Mouse (Mus musculus) retina, postnatal 1 day (tissue): ENCODE measurements at regions not wholly inside any gene's neighbourhood (a gene's known extent, or its start where the extent isn't known, plus 50 kb on each side); places are given as distances from the start of the nearest gene placed in this dataset.

Experiments
- DNase-seq: peaks from one replicate; pipeline ENCODE4 v3.0.0-alpha.2; 2012

DNA sequence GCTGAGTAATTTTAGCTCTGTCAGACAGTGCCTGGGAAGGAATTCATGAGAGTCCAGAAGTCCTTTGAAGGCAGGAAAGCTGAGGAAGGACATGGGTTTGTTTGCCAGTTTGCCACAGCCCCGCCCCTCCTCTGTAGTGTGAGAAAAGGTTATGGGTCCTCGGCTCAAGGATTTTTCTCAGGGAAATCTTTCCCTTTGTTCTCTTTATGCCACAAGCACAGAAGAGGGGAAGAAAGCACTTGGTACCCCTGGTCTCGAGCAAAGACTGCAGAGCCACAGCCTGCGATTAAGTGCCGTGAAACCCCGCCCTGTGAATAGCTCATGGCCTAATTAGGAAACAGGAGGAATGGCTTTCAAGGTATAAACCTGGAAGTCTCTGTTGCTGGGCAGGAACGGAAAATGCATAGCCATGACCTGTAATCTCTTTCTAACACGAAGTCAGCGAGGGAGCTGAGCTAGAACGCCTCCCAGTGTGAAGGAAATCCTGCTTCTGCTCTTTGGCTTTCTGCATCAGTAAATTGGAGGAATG lies 166.1 kb upstream of the Tars start:
- DNase-seq, result peak; percentile 15

DNA sequence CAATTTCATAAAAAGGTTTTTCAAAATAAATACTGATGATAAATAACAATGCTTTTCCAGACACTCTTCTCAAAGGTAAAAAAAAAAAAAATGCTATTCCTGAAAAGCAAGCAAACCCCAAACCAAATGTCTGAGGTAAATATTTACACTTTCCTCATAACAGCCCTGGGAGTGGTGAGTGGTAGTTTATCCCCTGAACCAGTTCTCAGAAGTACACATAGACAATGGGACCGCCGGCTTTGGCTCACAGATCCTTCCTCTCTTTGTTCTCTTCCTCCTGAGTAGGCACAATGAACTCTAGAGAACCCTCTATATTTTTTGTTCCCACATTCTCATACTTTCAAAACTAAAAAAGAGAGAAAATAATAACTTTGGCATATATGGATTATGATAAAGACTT lies 153.1 kb upstream of the Tars start:
- DNase-seq, result no peak

DNA sequence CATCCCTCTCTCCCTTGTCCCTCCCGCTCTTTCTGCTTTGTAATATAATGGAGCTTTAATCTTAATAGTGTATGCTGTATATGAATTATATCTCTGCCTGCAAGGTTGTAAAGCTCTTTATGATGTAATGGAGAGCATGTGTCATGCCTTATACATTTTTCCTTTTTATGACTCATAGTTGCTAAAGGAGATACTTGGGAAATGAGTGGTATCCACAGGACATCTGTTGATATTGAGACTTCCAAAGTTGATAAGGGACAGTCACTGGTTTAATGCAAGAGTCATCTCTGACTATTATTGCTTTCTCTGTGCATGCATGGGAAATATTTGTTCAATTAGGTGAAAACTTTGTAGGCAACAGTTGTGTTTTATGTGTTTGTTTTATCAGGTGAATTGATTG lies 152.6 kb upstream of the Tars start:
- no peak for DNase-seq

DNA sequence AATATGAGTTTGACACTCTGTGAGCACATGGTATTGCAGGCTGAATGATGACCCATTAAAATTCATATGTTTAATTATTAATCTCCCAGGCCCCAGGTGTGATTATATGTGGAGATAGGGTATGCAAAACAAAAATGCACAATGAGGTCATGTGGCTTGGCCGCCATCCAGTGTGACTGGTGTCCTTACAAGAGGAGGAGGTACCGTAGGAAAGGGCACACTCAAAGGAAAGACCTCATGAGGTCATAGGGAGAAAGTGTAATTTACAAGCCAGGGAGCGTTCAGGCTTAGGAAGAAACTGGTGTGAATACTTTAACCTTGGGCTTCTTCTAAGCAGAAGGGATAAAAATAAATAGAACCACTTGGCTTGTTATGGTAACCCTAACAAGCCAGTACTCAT lies 140.0 kb upstream of the Tars start:
- no peak for DNase-seq

DNA sequence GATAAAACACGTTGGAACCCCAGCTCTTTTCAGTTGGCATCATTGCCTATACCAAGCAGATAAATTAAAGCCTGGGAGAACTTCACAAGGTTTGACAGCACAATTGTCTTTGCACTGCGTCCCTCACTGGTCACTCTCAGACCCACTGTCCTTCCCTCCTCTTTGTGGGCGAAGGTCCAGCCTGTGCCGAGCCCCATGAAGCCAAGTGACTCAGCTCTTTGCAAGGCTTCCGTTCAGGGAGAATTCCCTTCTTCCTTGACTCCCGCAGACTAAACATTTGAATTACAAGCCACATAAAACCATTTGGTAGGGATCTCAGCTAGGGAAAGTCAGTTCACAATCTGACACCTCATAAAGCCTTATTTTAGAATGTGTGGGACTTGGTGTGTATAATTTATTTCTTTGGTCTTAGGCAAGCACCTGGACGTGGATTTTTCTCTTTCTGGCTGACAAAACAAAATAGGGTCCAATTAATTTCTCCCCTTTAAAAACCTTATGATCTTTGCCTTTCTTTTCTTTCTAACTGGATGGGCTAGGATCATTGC lies 136.7 kb upstream of the Tars start:
- no peak for DNase-seq

DNA sequence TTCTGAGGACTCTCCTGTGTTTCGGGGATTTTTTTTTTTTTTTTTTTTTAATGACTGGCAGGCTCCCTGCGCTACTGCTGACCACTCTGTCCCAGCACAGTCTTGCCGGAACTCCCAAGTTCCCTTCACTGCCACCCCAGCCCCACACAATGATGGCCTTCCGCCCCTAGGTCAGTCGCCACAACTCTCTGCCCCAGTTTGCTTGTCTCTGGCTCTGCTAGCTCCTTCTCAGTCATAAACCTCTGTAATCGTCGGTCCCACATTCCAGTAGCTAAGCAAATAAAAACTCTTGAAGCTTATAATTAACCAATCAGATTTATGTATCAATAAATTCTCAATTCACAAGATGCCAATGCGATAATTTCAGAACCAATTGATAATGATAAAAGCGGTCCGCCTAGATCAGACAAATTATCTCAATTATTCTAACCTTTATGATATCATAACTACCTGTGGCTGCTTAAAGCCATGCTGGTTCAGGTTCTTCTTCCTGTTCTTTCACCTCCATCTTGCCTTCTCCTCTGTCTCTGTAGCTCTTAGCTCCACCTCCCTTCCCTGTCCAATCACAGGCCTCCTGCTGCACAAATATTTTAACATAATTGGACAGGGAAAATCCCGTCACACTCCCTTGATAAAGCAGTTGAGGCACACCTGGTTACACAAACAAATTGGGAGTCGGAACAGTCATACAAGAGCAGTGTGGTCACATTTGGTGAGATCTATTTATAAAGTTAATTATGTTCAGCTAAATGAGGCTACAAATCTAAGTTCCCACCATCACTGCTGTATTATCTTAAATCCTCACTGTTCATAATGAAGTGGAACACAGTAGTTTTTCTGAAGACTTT lies 135.2 kb upstream of the Tars start:
- DNase-seq, result no peak

DNA sequence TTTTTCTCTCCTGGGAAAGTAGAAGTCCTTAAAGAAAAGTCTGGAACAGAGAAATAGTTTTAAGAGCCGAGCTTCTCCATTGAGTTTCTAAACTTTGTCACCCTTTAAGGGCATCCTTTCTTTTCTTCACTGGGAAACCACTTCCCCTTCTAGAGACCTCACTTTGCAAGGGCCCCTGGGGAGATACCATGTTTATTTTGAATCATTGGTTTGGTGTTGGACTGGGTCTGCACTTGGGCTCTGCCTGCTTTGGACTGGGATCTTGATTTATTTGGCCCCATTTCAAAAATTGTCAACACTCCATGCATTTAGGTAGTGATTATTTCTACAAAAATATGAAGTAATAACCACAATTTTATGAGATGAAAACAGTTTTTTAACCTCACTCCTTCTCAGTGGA lies 134.2 kb upstream of the Tars start:
- no peak for DNase-seq

DNA sequence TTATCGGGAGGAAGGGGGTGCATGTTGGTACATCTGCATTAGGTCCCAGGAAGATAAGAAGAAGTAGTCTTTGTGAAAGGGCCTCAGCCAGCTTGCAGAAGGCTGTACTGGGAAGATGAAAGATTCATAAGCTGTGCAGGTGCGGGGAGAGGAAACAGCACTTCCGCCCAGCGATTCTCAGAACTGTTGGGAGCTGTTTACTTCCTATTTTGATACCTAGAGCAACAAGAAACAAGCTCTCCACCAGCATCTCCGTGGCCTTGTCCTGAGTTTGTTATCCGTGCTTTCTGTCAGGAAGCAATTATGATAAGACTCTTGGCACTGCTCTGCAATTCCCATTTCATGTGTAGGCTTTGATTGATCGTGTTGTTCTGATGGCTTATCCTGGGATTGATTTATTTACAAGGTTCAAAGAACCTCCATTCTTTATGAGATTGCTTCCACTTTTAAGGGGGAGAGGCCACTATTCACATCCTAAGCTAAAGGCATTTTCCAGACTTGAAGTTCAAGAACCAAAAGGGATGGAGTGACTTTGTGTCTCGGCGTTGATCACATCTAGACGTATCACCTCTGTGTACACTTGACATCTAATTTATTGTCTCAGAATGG lies 133.6 kb upstream of the Tars start:
- DNase-seq, result no peak

DNA sequence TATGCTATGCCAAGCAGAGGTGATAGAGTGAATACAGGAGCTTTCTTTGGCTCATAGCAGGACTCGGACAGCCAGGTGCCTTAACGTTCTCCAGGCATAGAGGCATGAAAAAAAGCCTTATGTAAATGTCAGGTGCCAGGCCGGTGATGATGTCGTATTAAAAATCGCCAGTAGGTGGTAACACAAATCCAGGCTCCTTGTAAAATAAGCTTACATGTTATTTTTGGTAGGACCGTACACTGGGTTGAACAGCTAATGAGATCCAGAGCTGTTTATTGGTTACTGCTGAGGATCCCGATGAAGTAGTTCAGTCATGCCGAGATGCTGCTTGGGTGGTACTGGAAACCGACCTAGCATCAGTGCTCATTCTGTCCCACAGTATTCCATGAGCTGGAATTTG lies 133.1 kb upstream of the Tars start:
- DNase-seq, result no peak

DNA sequence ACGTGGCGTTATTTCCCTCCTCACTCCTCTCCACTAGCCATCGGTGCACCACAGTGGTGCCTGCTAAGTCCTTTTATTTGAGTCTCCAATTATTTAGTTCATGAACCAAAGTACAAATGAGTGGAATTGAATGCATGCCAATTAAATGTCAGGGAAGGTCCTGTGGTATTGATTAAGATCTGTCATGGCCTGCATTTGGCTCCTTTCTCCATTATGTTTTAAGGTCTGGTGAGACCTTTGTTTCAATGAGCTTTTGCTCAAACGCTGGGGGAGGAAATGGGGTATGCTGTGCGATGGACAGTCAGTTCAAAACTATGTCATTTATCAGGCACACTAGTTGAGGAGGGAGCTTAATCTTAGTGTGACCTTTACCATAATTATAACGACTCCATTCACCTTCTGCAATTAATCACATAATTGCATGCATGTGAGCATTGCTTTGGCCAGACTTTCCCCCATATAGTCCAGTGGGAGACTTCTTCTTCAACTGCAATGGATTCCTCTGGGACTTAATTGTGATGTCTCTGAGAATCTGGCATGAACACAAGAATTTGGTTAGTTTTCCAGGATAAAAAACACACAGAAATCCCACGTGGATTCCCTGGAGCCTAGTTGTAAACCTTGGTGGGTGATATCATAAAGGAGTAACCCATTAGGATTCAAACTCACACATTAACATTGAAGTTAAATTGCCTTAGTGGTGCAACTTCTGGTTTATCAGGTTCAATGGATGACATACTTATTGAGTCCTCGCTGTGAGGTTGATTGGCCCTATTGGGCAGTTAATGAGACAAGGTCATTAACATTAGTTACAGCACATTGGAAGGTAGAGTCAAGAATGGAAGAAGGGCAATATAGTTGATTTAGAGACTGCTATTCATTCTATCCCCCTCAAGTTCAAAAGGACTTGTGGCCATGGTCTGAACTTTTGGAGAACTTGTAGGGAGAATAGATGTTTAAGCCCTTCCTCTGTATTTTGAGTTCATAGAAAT lies 130.7 kb upstream of the Tars start:
- DNase-seq, result peak; percentile 9

DNA sequence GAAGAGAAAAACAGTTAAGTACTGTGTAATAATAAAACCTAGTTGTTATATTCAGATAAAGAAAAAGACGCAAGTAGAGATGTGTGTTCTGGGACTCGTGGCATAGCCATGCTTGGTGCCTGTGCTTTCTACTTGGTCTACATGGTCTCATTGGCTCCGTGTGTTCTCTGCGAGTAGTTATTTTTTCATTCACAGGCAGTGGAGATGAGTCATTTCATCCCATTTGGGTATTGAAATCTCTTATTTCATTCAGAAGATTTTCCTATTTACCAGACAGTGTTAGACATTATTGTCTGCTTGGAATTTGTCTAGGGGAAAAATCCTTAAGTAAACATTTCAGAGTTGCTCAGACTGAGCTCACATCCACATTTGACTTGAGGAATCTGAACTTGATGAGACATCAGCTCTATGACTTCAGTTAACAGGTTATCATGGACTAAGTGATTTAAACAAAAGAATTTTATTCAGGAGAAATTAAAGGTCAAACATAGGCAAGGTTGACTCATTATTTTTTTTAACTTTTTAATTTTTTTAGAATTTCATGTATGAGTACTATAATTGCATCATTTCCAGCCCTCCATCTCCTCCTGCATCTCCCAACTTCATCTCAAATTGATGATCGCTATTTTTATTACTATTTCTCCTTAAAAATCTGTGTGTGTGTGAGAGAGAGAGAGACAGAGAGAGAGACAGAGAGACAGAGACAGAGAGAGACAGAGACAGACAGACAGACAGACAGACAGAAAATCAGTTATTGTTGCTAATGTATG lies 125.1 kb upstream of the Tars start:
- no peak for DNase-seq

DNA sequence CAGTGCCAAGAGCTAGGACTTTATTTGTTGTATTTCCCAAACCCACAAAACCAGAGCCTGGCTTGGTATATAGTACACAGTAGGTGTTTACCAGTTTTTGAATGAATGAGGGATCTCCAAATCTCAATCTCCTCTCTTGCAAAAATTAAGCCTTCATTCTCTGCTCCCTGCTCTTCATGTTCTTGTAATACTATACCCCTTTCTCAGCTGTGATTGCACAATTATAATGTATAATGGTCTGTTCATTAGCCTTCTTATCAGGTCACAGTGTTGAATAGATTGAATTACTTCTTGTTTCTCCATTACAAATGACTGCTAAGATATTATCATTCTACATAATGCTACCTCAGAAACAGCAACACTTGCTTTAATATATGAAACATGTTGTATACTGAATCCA lies 119.1 kb upstream of the Tars start:
- DNase-seq, result no peak

DNA sequence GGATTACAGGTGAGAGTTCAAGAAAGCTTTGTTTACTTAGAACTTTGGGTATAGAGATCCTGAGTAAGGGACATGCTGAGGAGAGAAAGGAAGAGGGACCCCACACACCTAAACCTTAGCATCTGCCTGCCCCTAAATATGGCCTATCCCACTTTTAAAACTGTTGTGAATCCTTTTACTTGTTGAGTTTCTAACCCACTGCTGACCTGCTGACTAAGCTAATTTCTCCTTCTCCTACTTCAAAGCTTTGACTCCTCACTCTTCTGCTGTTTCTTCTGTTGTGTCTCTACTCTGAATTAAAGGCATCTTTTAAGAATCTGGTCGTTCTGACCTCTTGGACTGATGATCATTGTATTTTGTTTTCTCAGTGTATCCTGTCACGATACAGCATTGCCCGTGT lies 118.4 kb upstream of the Tars start:
- no peak for DNase-seq

DNA sequence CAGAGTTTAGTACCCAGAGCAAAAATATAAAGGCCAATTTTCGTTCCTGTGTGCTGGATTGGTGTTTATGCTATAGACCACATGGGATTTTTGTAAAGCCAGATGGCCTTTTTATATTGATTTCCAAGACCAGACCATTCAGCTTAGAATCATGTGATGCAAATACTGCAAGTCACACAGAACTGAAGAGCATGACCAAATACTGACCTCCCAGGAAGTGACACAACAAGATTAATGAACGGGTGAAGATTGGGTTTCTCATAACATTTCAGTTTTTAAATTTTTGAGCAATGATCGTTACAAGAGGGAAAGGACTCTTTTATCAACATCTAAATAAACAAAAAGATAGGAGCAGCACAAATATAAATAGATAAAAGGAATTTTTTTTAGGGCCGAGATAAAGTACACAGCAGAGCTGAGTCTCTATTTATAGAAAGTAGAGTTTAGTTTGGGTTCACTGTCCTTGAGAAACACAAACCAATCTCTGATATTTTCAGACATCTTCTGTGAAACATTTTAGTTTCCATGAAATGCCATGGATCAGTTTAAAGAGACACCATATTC lies 105.7 kb upstream of the Tars start:
- no peak for DNase-seq

DNA sequence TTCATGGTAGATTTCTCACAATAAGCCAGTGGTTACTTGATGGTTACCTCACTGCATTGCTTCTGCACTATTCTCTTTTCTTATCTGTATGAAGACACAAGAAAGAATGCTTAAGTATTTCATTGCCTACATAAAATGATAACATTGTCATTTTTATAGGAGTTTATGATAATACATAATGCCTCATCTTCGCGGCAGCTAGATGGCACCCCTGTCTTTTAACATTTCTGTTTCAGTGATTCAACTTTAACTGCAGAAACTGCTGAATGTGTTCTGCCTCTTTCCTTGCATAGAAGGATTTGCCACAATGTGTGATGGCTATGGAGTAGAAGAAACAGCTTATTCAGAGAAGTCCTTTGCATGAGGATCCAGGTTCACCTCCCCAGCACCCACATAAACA lies 97.0 kb upstream of the Tars start:
- DNase-seq, result no peak

DNA sequence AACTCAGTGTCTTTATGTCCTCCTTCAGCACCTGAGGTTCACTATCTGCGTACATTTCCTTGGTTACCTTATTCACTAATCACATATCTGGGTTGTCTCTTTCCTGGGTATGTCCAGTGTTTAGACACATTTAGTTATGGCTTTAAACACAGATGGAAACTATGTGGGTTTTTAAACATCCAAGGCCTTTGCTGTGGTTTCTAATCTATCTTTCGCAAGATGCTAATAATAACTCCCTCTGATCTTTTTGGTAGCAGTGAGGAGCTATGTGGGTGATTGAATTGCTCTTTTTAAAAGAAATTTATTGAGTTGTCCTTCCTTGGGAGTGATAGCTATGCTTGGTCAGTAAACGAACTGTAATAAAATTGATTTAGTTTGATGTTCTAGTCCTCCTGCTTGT lies 89.7 kb upstream of the Tars start:
- DNase-seq, result no peak

DNA sequence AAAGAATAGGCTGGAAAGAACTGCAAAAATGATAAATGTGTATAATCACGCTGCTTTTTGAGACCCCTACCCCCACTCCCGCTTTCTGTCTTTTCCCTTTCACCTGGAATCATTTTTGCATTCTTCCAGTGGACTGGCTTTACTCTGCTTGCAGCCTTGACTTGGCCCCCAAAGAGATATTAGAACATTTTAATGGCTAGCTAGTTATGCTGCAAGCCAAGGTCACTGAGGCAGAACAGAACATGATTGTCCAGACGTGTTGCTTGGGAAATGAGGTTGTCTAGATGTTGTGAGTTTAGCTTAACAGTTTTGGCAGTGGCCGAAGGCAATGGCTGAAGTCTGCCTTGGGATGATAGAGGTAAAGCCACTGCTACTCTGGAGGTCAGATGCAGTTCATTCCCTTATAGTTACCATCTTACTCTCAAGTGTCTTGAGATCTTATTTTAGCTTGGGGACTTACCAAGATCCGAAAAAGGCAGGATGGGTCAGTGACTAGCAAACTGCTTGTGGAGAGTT lies 87.9 kb upstream of the Tars start:
- DNase-seq, result no peak

DNA sequence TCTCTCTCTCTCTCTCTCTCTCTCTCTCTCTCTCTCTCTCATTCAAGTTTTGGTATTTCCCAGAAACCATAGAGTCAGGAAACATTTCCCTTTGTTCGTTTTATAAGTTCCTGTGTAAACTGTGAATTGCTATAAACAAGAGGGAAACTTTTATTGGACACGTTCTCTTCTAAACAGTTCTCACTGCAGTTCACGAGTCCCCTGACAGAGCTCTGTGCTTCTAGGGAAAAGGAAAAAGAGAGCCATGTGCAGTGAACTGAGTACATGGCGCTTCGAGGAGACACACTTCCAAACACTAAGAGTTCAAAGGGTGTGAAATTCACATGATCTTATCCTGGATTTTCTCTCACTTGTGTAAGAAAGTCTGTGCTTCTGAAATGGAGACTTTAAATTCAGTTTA lies 84.5 kb upstream of the Tars start:
- DNase-seq, result no peak

DNA sequence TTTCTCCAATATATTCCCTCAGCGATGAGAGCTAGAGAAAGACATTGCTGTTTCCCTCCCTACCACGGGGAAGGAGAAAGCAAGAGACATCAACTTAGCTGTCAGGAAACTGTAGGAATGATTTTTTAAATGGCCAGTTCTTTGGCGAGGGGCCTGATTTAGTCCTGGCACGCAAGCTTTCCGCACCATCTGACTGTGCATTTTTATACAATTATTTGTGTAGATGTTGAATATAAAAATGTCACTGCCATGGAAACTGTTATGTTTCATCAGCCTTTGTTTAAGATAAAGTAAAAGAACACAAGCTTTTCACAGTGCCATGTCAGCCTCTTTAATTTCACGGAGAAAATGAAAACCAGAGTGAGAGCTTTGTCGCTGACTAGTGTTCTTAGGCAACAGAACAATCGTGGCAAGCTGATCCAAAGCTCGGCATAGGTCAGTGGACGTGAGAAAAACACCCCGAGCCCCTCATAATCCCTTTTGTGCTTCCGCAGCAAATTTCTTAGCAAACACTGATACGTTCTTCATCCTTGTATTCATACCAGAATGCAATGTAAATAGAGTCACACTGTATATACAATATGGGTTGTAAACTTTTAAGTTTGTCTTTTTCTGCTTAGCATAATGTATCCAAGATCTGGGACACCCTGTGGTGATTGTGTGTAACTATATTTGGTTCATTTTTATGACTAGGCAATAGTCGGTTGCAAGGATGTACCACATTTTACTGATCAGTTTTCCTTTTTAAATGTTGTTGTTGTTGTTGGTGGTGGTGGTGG lies 79.9 kb upstream of the Tars start:
- DNase-seq, result no peak

DNA sequence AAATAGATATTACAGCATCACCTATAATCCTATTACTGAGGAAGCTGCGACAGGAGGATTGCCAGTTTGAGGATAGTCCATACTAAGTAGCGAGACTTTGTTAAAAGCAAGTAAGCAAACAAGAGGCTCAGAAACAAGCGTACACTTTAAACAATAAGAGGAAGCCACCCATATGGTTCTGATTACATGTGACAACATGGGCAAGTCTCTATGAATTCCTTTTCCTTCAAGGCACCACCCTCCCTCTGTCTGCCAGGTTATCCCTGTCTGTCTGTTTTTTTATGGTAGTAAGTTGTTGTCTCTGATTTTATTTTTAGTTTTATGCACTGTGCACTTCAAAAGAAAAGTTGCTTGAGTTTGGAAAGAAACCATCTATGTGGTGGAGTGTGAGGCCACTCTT lies 76.8 kb upstream of the Tars start:
- no peak for DNase-seq

DNA sequence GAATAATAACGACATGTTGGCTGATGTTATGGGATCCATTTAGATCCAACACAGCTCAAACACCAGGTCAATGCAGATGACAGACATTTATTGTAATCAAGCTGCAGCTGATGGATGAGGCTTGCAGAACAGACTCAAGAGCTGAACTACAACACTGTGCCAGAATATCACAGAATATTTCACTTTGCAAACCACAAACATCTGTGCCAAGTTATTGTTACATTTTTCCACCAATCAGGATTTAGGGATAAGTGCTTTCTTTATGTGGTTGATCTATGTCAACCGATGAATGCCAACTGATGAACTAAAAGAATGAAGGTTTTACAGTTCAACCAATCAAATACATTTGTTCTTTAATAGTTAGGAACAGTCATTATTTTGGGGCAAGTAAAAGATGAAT lies 63.9 kb upstream of the Tars start:
- DNase-seq, result no peak
